Mouse (Mus musculus): ENCODE measurements around the gene Glrx2.

DNA sequence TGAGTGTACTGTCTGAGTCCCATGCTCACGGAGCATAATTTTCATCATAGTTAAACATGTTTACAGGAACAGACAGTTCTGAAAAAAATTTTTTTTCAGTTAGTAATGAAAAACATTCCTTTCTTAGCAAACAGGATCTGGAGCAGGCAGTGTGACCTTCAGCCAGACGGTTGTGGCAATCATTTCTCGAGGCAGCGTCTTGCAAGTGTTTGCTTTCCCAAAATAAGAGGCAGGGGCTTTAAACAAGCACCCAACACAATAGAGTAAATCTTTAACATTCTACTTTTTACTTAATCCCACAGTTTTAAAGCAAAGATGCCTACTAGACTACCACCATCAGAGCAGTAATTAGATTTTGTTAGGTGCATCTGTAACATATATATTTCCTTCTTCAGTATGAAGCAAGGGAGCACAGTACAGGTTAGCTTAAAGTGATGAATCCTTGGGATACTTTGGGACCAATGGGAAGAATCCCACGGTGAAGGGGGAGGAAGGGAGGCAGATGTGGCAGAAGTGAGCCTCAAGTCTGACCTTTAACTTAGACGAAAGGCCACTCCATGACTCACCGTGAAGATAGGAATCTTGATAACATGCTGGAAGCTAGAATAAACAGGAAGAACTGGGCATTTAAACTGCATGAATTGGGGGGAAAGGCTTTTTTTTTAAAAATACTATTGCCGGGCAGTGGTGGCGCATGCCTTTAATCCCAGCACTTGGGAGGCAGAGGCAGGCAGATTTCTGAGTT lies 11.7 kb downstream of the Glrx2 start:
- TF ChIP-seq CTCF (conservative IDR thresholded peaks at IDR 0.05; ENCODE audit: low read length) (no peak), POU5F1 (IDR thresholded peaks at IDR 0.05; ENCODE audit: borderline replicate concordance, low read length) (no peak)
